Mouse (Mus musculus) brain, embryonic 14.5 days (tissue): ENCODE data around the gene Snx10.
A peak's percentile ranks its signal among the peaks of the same experiment; 100 is the strongest.

ENCODE experiments used
- CTCF ChIP-seq: fragments of 200-500 bp; IDR thresholded peaks from 2 replicates; pipeline ENCODE4 v1.5.1; 2012; ENCODE audit warnings: inconsistent platforms, mild to moderate bottlenecking, moderate library complexity, borderline replicate concordance; ENCODE audit not compliant: insufficient read depth, insufficient read length; ENCODE audit errors: extremely low read depth
- POLR2A ChIP-seq: fragments of 200-500 bp; IDR thresholded peaks from 2 replicates; pipeline ENCODE4 v1.6.1; 2012; ENCODE audit warnings: mild to moderate bottlenecking, inconsistent platforms, borderline replicate concordance; ENCODE audit not compliant: poor library complexity, insufficient read depth, insufficient read length, severe bottlenecking; ENCODE audit errors: extremely low read depth

DNA sequence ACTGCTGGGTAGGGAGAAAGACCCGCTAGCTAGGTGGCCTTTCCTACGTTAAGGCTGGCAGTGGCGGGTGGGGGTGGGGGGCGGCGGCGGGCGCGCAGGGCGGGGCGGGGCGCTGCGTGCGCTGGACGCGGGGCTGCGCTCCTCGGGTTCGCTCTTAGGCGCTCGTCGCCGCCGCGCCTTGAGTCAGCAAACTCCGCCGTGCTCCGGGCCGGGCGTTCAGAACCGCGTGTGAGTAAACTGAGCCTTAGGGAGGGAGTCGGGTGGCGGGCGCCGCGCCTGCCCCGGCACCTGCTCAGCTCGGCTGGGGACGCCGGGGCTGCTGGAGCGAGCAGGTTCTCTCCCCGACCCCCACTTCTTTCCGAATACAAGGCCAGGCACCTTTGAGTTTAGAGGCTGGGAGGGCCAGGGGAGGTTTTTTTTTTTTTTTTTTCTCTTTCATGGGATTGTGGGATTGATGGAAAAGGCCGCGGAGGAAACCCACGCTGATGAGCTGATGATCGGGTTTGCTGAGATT is at the start of gene Snx10:
- TF ChIP-seq POLR2A (peak; percentile 40; the same call in 1 of the 2 replicates), CTCF (no peak)
